Mouse (Mus musculus) kidney, adult 8-10 months (tissue): ENCODE measurements around the gene Robo2.
"Not testable (repeated sequence)": the region's sequence is repeated elsewhere in the genome, so short reads cannot be mapped to it uniquely, and the experiment has no call there.

Source experiments
- DNase-seq, 2 experiments: peaks; one replicate each; pipeline ENCODE4 v3.0.0; 2022

Robo2 gene

GRCm38 (mm10) chr16:74200024-74200703, 211.5 kb downstream of the Robo2 start:
- DNase-seq, result no peak

GRCm38 (mm10) chr16:74192979-74193554, 218.6 kb downstream of the Robo2 start:
- no peak for DNase-seq

DNA sequence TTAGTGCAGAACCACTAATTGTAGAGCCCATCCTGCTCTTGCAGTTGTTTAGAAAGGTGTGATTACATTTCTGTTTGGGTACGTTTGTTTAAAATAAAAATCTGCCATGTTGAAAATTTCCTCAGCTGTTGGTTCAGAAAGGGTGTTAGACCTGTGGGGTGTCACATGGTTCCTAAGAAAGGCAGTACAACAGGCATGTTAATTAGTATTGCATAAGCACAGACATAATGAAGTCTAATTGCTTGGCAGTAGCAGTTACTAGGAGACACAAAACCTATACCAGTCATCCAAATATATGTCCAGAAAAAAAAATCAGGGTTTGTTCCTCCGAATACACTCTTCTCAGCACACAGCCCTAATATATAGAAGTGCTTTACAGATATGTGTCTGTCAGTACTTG, 220.0 kb downstream of the Robo2 start:
- no peak for DNase-seq

- DNase-seq, result peak in 1 of 2 experiments; percentile 2
Measured at GRCm38 (mm10) chr16:74182509-74183113, 229.0 kb downstream of the Robo2 start.

GRCm38 (mm10) chr16:74172673-74173072, 239.0 kb downstream of the Robo2 start:
- DNase-seq, result no peak

GRCm38 (mm10) chr16:74169642-74170041, 242.0 kb downstream of the Robo2 start:
- no peak for DNase-seq

GRCm38 (mm10) chr16:74169121-74169520, 242.5 kb downstream of the Robo2 start:
- no peak for DNase-seq

GRCm38 (mm10) chr16:74167832-74168231, 243.8 kb downstream of the Robo2 start:
- no peak for DNase-seq

GRCm38 (mm10) chr16:74162041-74162440, 249.6 kb downstream of the Robo2 start:
- DNase-seq, result no peak

DNA sequence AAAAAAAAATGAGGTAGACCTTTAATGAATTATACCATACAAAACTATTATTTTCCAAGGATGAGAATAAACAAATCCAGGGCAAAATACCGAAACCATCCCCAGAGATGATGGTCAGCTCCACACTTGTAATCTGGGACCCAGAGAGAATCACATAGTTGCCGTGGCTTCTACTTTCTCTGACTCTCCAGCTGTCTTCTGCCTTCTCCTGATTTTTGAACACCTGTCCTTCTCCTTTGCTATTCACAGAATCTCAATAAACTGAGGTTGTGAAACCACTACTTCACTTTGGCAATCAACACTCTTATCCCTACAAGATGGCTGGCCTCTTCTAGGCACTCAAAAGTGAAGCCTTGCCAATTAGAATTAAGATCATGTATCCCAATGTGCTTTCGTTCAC, 252.4 kb downstream of the Robo2 start:
- no peak for DNase-seq

DNA sequence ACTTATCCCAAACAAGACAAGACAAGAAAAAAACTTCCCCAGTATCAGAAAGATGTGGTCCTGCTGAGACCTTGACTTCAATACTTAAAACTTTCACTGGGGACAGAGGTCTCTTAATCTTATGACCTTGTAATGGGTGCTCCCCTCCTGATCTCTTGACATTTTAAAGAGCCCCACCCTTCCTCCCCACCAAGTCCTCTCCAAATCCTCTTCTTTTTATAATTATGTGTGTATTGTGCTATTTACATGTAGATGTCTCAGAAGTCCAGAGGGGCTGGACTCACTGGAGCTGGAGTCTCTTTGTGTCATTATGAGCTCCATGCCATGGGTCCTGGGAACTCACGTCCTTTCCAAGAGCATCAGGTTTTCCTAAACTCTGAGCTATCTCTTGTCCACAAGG, 275.4 kb downstream of the Robo2 start:
- DNase-seq, result no peak

DNA sequence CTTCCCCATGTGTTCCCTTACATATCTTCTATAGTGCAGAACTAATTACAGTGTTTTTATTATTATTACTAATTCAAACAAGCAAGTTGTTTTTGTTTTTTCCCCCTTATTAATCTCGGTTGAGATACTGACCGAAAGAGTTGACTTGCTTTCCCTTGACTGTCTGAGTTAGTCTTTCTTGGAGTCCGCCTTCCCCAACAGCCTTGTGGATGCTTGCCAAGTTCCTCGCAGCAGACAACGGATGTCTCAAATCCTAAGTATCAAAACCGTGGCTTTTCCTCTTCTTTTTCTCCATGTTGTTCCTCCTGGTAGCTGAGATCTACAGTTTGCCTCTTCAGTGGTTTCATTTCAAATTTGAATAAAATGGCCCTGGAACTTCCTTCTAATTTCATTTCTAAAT, 278.8 kb downstream of the Robo2 start:
- peak in 1 of 2 experiments; percentile 3 for DNase-seq

GRCm38 (mm10) chr16:74131370-74131769, 280.3 kb downstream of the Robo2 start:
- DNase-seq, result no peak

DNA sequence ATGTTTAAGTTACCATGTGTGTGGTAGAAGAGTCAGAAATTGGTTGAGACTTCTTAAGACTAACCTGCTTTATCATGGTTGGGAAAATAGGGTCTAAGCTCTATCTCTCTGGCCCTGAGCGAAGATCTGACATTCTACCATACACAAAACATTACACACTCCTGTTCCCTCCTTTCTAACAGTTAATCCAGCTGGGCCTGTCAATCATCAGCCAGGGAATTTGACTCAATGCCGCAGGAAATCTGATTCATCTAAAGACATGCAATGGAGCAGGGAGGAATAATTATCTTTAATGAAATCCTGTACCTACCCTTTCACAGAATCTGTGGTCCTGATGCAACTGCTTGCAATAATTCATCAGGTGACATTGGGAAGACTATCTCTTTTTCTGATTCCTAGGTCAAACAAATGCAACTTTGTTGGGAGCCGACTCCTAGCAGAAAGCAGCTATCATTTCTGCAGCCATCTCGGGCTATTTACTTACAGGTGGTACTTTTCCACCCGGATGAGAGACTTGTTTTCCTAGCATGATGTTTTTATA, 283.1 kb downstream of the Robo2 start:
- DNase-seq, result no peak

GRCm38 (mm10) chr16:74113155-74113554, 298.5 kb downstream of the Robo2 start:
- no peak for DNase-seq

GRCm38 (mm10) chr16:74111101-74111500, 300.5 kb downstream of the Robo2 start:
- no peak for DNase-seq

DNA sequence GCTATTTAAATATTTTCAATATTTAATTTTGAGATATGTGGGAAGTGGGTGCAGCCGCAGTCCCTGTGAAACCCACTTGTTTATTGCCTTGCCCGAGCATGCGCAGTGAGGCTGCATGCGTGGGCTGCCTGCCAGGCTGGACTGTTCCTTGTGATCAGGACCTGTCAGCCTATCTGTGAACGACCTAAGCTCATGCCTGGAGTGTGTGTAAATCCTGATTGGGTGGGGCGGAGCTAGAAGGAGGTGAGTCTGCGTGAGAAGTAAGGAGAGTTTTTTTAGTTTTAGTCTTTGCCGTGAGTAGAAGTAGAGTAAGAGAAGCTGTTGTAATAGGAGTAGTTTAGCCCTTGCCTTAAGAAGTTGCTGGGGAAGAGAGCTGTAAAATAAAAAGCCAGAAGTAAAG, 307.2 kb downstream of the Robo2 start:
- not testable (repeated sequence) for DNase-seq

DNA sequence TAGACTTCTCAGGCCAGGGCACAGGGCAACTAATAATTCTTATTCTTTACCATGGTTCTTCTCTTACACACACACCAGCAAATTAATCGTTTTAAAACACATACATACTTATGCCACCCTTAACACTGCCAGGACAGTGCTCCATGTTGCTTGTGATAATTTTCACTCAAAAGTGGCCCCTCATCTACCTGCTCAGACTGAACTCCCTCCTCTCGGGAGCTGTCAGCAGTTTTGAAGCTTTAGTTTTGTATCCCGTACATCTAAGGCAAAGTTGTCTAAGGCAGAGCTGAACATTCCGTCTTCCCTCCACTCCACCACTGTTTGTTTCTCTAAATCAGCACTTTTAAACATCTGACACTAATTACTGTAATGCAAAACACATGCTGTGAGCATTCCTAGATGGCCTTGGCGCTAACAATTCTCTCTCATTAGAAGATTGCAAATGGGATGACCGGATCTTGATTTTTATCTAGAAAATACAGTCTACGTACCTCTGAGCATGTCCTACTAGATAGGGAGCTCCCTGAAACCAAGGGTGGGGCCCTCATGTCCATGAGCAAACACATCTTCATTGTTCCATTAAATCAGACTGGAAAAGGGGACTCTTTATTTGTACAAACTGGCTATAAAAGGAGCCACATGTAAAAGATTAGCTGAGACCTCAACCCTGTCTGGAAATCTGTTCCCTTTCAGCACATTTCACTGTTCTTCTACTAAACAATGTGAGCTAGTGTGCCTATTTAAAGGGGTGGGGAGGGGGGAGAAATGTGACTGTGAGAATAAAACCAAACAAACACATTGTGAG, 318.4 kb downstream of the Robo2 start:
- peak in 1 of 2 experiments; percentile 8 for DNase-seq

GRCm38 (mm10) chr16:74089951-74090350, 321.7 kb downstream of the Robo2 start:
- no peak for DNase-seq

DNA sequence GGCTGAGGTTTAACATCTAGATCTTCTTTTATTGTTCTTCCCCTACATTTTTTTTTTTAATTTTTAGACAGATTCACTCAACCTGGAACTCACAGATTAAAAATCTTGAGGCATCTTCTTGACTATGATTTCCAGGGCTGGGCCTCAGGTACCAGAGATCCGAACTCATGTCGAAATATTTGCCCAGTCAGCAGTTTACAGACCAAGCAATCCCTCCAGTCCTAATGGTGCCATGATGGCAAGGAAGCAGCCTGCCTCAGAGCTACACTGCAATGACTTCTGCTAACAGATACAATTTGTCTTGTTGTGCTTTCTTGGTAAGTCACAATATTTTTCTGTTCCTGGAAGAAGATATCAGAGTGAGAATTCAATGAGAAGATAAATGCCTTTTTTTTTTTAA, 327.4 kb downstream of the Robo2 start:
- no peak for DNase-seq

DNA sequence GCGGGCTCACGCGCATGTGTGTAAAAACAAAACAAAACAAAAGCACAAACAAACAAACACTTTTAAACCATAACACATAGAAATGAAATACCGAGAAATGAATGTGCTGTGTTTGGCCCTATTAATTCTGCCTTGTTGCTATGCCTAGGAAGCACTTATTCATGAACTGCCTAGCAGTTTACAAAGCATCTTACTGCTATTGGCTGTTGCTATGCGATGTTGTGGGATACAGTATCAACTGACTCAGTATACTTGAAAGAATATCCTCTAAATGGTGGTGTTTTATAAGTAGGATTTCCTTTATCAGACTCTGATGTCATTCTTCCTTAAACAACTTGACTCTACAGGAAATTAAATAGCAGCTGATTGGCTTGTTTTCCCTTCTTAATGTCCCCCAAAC, 339.0 kb downstream of the Robo2 start:
- DNase-seq, result no peak

DNA sequence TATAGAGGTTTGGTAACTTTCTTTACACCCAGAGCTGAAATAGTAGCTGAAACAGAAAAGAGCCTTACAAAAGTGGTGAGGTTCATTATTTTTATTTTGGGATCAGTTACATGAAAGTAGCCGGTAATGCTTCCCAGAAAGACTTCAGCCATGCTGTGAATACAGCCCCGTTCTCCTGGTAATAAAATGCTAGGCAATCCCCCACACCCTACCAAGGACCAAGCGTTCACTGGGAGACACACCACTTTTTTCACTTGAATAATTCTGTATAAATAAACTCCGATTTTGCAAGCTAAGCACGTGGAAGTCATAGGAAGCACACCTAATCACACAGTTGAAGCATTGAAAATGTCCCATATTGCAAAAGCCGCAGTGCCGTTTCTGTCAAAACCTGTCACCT, 341.0 kb downstream of the Robo2 start:
- no peak for DNase-seq

GRCm38 (mm10) chr16:74065958-74066357, 345.7 kb downstream of the Robo2 start:
- no peak for DNase-seq
